Mouse (Mus musculus): ENCODE measurements at regions not wholly inside any gene's neighbourhood (a gene's known extent, or its start where the extent isn't known, plus 50 kb on each side); places are given as distances from the start of the nearest gene placed in this dataset.

- DNase-seq (ENCODE audit: extremely low read depth, insufficient read length, low spot score) = no peak
These were observed 404.2 kb upstream of the Cntn3 start for GRCm38 (mm10) chr6:102977122-102977521.

DNA sequence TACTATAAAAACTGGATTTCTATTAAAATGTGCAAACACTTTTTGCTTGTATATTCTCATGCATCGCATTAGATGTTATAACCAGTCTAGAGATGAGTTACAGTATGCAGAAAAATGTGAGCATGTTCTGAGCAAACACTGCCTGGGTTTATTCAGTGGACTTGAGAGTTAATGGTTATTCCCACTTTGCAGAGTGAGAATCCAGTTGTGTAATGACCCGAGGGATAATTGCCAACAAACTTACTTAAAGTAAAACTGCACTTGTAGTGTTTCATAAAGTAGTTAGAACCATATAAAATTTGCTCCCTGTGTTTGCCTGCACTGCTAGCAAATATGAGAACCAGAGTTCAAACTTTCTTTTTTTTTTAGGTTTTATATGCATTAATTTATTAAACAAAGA, 450.4 kb upstream of the Cntn3 start:
- DNase-seq (ENCODE audit: extremely low read depth, insufficient read length, low spot score) = no peak

DNA sequence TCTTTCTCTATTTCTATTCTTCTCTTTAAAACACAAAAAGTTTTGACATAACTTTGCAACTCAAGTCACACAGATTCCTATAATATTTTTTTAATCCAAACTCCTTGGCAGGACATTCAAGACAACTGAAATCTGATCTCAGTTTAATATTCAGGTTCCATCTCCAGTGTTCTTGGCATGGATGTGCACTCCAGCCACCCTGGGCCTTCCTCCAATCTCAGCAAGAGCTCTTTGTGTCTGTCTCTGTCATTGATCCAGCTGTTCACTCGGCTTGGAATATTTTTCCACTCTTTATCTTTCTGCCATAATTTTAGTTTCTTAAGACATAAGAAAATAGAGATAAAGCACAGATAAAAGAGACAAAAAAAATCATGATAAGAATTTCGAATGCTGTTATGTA, 451.1 kb upstream of the Cntn3 start:
- no peak for DNase-seq (ENCODE audit: extremely low read depth, insufficient read length, low spot score)

DNA sequence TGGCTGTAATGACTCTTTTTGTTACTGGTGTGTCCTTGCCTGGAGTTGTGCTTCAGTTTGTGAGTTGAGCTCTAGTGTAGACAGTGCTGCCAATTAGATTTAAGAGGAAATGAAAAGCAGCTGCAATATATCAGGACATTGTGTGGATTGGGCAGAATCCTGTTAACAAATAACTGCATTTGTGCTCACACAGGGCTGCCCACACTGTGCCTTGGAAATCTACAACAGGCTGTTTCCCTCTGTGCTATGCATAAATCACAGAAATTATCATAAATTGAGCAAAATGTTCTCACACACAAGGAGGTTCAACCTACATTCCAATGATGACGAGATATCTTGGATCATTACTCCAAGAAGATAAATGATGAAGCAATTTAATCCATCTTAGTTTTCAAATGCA, 455.2 kb upstream of the Cntn3 start:
- DNase-seq (ENCODE audit: extremely low read depth, insufficient read length, low spot score) = no peak

DNA sequence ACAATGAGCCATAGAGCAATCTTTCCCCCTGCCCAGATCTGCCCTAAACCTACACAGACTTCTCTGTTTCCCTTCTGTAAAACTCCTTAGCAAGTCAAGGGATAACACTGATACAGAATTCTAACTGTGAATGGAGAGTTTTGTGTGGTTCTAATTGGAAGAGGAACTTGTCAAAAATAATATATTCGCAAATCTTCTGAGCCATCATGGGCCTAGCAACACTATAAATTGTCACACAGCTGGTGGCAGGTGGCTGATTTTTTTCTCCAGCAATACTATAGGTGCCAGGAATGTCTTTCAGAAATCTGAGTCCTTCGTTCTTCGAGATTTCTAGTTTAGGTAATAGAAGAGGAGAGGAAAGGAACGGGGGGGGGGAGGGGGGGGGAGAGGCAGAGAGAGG, 460.5 kb upstream of the Cntn3 start:
- no peak for DNase-seq (ENCODE audit: extremely low read depth, insufficient read length, low spot score)

- no peak for DNase-seq (ENCODE audit: extremely low read depth, insufficient read length, low spot score)
These were observed 461.0 kb upstream of the Cntn3 start for GRCm38 (mm10) chr6:103033919-103034318.

- DNase-seq (ENCODE audit: extremely low read depth, insufficient read length, low spot score) = no peak
These were observed 449.8 kb upstream of the Chl1 start for GRCm38 (mm10) chr6:103060591-103060990.

GRCm38 (mm10) chr6:103106189-103106588, 404.2 kb upstream of the Chl1 start:
- no peak for DNase-seq (ENCODE audit: extremely low read depth, insufficient read length, low spot score)

DNA sequence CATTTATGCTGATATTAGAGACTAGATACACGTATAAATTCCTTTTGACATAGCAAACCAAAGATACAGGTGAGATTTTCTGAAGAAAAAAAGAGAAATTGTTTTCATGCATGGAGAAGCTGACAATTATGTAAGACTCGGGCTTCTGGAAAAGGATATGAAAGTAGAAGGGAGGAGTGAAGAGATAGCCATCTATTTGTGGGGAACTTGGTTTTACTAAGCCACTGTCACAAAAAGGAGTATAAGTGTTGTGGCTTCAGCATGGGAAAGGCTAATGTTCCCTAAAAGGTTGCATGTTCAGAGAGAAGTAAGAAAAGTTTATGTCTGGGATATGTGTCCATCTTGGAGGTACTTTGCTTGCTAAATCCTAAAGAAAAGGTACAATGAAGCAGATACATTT, 390.8 kb upstream of the Chl1 start:
- DNase-seq (ENCODE audit: extremely low read depth, insufficient read length, low spot score) = no peak

GRCm38 (mm10) chr6:103140851-103141250, 369.5 kb upstream of the Chl1 start:
- DNase-seq (ENCODE audit: extremely low read depth, insufficient read length, low spot score) = no peak

DNA sequence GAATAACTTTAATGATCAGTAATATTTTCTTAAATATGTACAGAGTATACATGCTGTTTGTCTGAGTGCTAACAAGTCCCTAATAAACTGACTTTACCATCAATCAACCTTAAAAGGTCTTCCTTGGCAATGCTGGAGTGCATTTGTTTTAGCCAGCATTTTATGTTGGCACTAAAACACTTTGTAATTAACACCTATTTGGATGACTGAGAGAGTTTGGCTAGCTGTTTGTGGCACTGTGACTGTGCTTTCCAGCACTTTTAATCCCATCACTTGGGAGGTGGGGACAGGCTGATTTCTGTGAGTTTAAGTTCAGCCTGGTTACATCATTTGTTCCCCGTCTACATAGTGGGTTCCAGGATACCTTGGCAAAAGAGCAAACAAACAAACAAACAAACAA, 332.5 kb upstream of the Chl1 start:
- no peak for DNase-seq (ENCODE audit: extremely low read depth, insufficient read length, low spot score)

- DNase-seq (ENCODE audit: extremely low read depth, insufficient read length, low spot score) = no peak
These were observed 327.0 kb upstream of the Chl1 start for GRCm38 (mm10) chr6:103183355-103183754.

DNA sequence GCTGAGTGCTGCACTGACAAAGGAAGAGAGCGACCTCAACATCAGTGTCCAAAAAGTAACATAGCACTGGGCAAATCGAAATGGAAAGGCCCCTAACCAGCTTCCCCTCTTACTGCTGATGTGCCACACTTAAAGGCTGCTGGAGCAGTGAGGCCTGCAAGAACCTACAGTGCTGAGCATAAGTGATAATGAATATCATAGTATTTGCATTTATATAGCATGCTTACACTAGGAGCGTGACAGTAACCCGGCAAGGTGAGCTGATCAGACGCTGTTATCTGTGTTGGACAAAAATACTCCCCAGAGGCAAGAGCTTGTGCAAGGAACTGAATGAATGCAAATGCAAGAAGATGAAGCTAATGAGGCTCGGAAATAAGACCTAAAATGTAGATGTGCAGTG, 313.5 kb upstream of the Chl1 start:
- no peak for DNase-seq (ENCODE audit: extremely low read depth, insufficient read length, low spot score)

DNA sequence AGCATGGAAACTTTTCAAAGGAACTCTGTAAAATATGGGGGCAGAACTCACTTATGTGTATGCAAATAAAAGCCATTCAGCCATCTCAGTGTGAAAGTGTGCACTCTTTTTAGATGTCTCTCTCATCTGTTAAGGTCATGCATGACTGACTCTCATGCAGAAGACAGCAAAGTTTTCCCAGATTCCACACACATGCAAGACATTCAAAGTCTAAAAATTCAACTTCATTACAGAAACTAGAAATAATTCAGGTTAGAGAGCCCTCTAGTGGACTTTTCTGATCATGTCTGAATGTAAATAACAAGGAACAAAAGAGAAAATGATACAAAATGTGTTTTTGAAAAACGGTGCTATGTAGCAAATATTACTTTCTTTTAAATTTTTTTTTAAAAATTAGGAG, 308.8 kb upstream of the Chl1 start:
- no peak for DNase-seq (ENCODE audit: extremely low read depth, insufficient read length, low spot score)

- no peak for DNase-seq (ENCODE audit: extremely low read depth, insufficient read length, low spot score)
These were observed 301.2 kb upstream of the Chl1 start for GRCm38 (mm10) chr6:103209202-103209601.

DNA sequence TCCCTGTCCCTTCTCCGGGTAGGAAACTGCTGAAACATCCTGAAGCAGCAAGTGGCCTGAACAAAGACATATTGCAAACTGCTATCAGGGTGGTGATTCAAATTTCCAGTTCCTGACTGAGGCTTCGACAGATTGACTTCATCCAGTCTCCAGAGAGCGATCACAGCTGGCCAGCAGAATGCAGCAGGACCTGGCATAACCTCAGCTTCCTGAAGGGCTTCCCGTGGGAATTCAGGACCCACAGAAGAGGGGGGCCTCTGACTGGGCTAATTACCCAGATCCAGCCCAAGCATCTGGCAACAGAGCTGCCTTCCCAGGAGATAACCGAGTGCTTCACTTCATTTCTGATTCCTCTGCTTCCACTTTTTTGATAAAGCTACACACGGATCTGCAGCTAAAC, 297.2 kb upstream of the Chl1 start:
- no peak for DNase-seq (ENCODE audit: extremely low read depth, insufficient read length, low spot score)

DNA sequence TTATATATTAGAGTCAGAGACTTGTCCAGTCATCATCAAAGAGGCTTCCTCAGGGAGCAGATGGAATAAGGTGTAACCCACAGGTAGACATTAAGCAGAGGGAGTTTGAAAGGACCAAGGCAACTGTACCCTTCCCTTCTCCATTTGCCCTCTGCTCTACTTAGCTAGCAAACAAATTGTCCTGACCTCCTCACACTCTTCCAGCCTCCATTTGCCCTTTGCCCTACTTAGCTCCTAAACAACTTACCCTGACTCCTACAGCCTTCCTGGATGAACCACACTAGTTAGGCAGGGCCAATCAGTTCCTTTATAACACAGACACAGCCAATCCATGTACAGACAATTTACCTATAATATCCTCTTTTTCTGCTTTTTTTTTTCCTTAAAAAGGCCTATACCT, 273.5 kb upstream of the Chl1 start:
- DNase-seq (ENCODE audit: extremely low read depth, insufficient read length, low spot score) = no peak

GRCm38 (mm10) chr6:103268984-103269383, 241.4 kb upstream of the Chl1 start:
- DNase-seq (ENCODE audit: extremely low read depth, insufficient read length, low spot score) = no peak

DNA sequence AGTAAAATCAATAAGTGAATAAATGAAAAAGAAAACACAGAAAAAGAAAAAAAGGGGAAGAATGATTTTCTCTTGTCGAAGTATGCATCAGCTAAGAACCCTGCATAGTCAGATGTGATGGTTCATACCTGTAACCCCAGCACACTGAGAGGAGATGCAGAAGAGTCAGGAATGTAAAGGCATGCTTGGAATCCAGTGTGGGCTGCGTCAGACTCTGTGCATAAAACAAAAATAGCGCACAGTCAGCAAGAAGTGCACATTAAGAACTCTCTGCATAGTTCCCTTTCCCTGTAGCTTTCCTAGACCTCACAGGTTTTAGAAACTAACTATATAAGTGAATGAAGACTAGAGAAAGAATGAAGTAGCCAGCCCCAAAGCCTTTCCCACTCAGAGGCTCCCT, 238.2 kb upstream of the Chl1 start:
- no peak for DNase-seq (ENCODE audit: extremely low read depth, insufficient read length, low spot score)

DNA sequence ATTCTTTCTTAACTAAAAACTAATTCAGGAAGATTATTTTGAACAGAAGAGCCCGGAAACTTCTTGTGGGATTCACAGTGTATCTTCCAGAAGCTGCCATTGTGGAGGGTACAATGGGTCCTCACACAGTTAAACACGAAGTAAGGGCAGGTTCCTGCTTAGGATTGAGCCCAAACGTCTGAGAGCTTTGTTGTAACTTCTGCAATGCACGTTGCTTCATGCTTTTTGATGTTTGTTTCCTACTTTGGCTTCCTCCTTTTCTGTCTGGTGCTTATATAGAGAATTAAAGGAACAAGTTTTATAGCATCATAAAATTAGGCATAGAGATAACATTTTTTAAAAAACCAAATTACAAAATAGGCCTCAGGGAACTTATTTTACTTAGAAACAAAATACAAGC, 235.3 kb upstream of the Chl1 start:
- DNase-seq (ENCODE audit: extremely low read depth, insufficient read length, low spot score) = no peak

DNA sequence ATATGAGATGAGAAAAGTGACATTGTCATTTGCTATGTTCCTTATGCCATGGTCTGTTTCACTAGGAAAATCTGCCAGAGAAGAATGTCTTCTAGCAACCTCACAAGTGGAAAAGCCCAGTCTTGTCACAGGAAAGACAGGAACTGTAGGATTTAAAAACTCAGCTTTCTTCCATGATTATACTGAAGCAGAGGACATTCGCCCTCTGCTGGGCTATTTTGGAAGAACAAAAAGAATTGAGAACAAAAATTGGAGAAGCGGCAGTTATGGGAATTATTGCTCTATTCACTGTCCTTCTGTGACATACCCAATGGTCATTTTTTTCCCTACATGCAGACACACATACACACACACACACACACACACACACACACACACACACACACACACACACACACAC, 234.9 kb upstream of the Chl1 start:
- no peak for DNase-seq (ENCODE audit: extremely low read depth, insufficient read length, low spot score)

- peak; percentile 2 for DNase-seq (ENCODE audit: extremely low read depth, insufficient read length, low spot score)
These were observed 214.4 kb upstream of the Chl1 start for GRCm38 (mm10) chr6:103296015-103296414.

GRCm38 (mm10) chr6:103306420-103307249, 203.8 kb upstream of the Chl1 start:
- no peak for DNase-seq (ENCODE audit: extremely low read depth, insufficient read length, low spot score)
